Mouse (Mus musculus): ENCODE data around the gene Olfr1095. TPM values are rescaled to one million over a fixed set of nuclear protein-coding genes. Genes with fewer than 3 reads are reported as not detected.

Gene Olfr1095
- polyA plus RNA-seq (2014; fragmentation: Illumina TruSeq; extraction: RNeasy Lipid Tissue Mini Kit (QIAGEN cat#74804); ENCODE audit: low replicate concordance) = not detected

GRCm38 (mm10) chr2:86851596-86851995, at the start of gene Olfr1095:
Olfr1095 (minus strand) TSS chr2:86851696.

GRCm38 (mm10) chr2:86892116-86892515, 40.6 kb upstream of the Olfr1095 start, which contains the start of gene Olfr1097:
Olfr1097 (minus strand) TSS chr2:86892216.

GRCm38 (mm10) chr2:86874702-86875101, 23.2 kb upstream of the Olfr1095 start, which contains the start of gene Gm13723:
Gm13723 (minus strand) TSS chr2:86874802.

GRCm38 (mm10) chr2:86824363-86824762, 27.1 kb downstream of the Olfr1095 start, which contains the start of gene Olfr1094:
Olfr1094 (plus strand) TSS chr2:86824663.

GRCm38 (mm10) chr2:86809918-86810317, 41.6 kb downstream of the Olfr1095 start, which contains the start of gene Olfr141:
Olfr141 (minus strand) TSS chr2:86810018.

Other genes with a start within 250 kb of the Olfr1095 start
- not detected for gene Olfr1084, start 212.0 kb downstream of the Olfr1095 start, polyA plus RNA-seq (2014; fragmentation: Illumina TruSeq; extraction: RNeasy Lipid Tissue Mini Kit (QIAGEN cat#74804); ENCODE audit: low replicate concordance)
- gene Olfr1085, start 189.7 kb downstream of the Olfr1095 start, polyA plus RNA-seq (2014; fragmentation: Illumina TruSeq; extraction: RNeasy Lipid Tissue Mini Kit (QIAGEN cat#74804); ENCODE audit: low replicate concordance) = not detected
- gene Olfr1086, start 171.6 kb downstream of the Olfr1095 start, polyA plus RNA-seq (2014; fragmentation: Illumina TruSeq; extraction: RNeasy Lipid Tissue Mini Kit (QIAGEN cat#74804); ENCODE audit: low replicate concordance) = not detected
- gene Olfr1087, start 153.3 kb downstream of the Olfr1095 start, polyA plus RNA-seq (2014; fragmentation: Illumina TruSeq; extraction: RNeasy Lipid Tissue Mini Kit (QIAGEN cat#74804); ENCODE audit: low replicate concordance) = not detected
- gene Olfr1089, start 118.0 kb downstream of the Olfr1095 start, polyA plus RNA-seq (2014; fragmentation: Illumina TruSeq; extraction: RNeasy Lipid Tissue Mini Kit (QIAGEN cat#74804); ENCODE audit: low replicate concordance) = not detected
- not detected for gene Olfr1090, start 92.7 kb downstream of the Olfr1095 start, polyA plus RNA-seq (2014; fragmentation: Illumina TruSeq; extraction: RNeasy Lipid Tissue Mini Kit (QIAGEN cat#74804); ENCODE audit: low replicate concordance)
- not detected for gene Olfr1093, start 69.2 kb downstream of the Olfr1095 start, polyA plus RNA-seq (2014; fragmentation: Illumina TruSeq; extraction: RNeasy Lipid Tissue Mini Kit (QIAGEN cat#74804); ENCODE audit: low replicate concordance)
- not detected for gene Olfr141, start 41.7 kb downstream of the Olfr1095 start, polyA plus RNA-seq (2014; fragmentation: Illumina TruSeq; extraction: RNeasy Lipid Tissue Mini Kit (QIAGEN cat#74804); ENCODE audit: low replicate concordance)
- not detected for gene Olfr1094, start 27.0 kb downstream of the Olfr1095 start, polyA plus RNA-seq (2014; fragmentation: Illumina TruSeq; extraction: RNeasy Lipid Tissue Mini Kit (QIAGEN cat#74804); ENCODE audit: low replicate concordance)
- not detected for gene Gm13723, start 23.1 kb upstream of the Olfr1095 start, polyA plus RNA-seq (2014; fragmentation: Illumina TruSeq; extraction: RNeasy Lipid Tissue Mini Kit (QIAGEN cat#74804); ENCODE audit: low replicate concordance)
- gene Olfr1097, start 40.5 kb upstream of the Olfr1095 start, polyA plus RNA-seq (2014; fragmentation: Illumina TruSeq; extraction: RNeasy Lipid Tissue Mini Kit (QIAGEN cat#74804); ENCODE audit: low replicate concordance) = not detected
- not detected for gene Olfr1098, start 72.8 kb upstream of the Olfr1095 start, polyA plus RNA-seq (2014; fragmentation: Illumina TruSeq; extraction: RNeasy Lipid Tissue Mini Kit (QIAGEN cat#74804); ENCODE audit: low replicate concordance)
- gene Olfr1099, start 109.0 kb upstream of the Olfr1095 start, polyA plus RNA-seq (2014; fragmentation: Illumina TruSeq; extraction: RNeasy Lipid Tissue Mini Kit (QIAGEN cat#74804); ENCODE audit: low replicate concordance) = not detected
- not detected for gene Olfr1100, start 128.3 kb upstream of the Olfr1095 start, polyA plus RNA-seq (2014; fragmentation: Illumina TruSeq; extraction: RNeasy Lipid Tissue Mini Kit (QIAGEN cat#74804); ENCODE audit: low replicate concordance)
- gene Olfr1101, start 139.5 kb upstream of the Olfr1095 start, polyA plus RNA-seq (2014; fragmentation: Illumina TruSeq; extraction: RNeasy Lipid Tissue Mini Kit (QIAGEN cat#74804); ENCODE audit: low replicate concordance) = not detected
- not detected for gene Olfr1102, start 146.7 kb upstream of the Olfr1095 start, polyA plus RNA-seq (2014; fragmentation: Illumina TruSeq; extraction: RNeasy Lipid Tissue Mini Kit (QIAGEN cat#74804); ENCODE audit: low replicate concordance)
- not detected for gene Olfr1104, start 175.4 kb upstream of the Olfr1095 start, polyA plus RNA-seq (2014; fragmentation: Illumina TruSeq; extraction: RNeasy Lipid Tissue Mini Kit (QIAGEN cat#74804); ENCODE audit: low replicate concordance)
- gene Olfr1105, start 184.8 kb upstream of the Olfr1095 start, polyA plus RNA-seq (2014; fragmentation: Illumina TruSeq; extraction: RNeasy Lipid Tissue Mini Kit (QIAGEN cat#74804); ENCODE audit: low replicate concordance) = not detected
- gene Olfr1106, start 200.6 kb upstream of the Olfr1095 start, polyA plus RNA-seq (2014; fragmentation: Illumina TruSeq; extraction: RNeasy Lipid Tissue Mini Kit (QIAGEN cat#74804); ENCODE audit: low replicate concordance) = not detected
- gene Olfr1107, start 224.1 kb upstream of the Olfr1095 start, polyA plus RNA-seq (2014; fragmentation: Illumina TruSeq; extraction: RNeasy Lipid Tissue Mini Kit (QIAGEN cat#74804); ENCODE audit: low replicate concordance) = not detected
- not detected for gene Olfr1109, start 244.3 kb upstream of the Olfr1095 start, polyA plus RNA-seq (2014; fragmentation: Illumina TruSeq; extraction: RNeasy Lipid Tissue Mini Kit (QIAGEN cat#74804); ENCODE audit: low replicate concordance)

Measured in small intestine, adult 10 weeks (tissue).